27 mouse cellular contexts compared by ENCODE assay signal in genomic region chr14:22003231-22003630, GRCm38 (mm10). TPM values are rescaled to one million over a fixed set of nuclear protein-coding genes. Genes with fewer than 3 reads are reported as not detected.
"Had no signal": no experiment of that assay in that cellular context is flagged by ENCODE, and none has a peak within 500 bp of the region (broad histone marks: within the 10 kb centered on the region; RNA-seq: fewer than 3 reads in every experiment).

No protein-coding gene starts in this region.

- H3K27me3 ChIP-seq: heart, embryonic 15.5 days had no signal

- H3K4me1 ChIP-seq: heart, embryonic 13.5 days; heart, embryonic 15.5 days; kidney, embryonic 15.5 days; limb, embryonic 13.5 days; limb, embryonic 15.5 days had no signal

- ATAC-seq: hindbrain, embryonic 16.5 days; inflammation-experienced regulatory T-cells, adult 6 months had no signal

- H3K4me3 ChIP-seq: gastrocnemius, adult 2 months; heart, adult 2 months; heart, embryonic 13.5 days; heart, embryonic 15.5 days; hindbrain, embryonic 10.5 days; hindbrain, embryonic 12.5 days; kidney, embryonic 15.5 days; limb, embryonic 13.5 days; limb, embryonic 15.5 days had no signal

- H3K4me2 ChIP-seq: heart, embryonic 11.5 days; heart, embryonic 13.5 days; heart, embryonic 15.5 days; hindbrain, embryonic 12.5 days; hindbrain, embryonic 14.5 days; kidney, embryonic 15.5 days; limb, embryonic 13.5 days; limb, embryonic 15.5 days; liver, embryonic 11.5 days had no signal

- DNase-seq: gastrocnemius, adult 2 months; gastrocnemius, postnatal 10 days; gastrocnemius, postnatal 25 days; heart, adult 2 months; heart, postnatal 14 days; heart, postnatal 4 days; kidney, adult 11 months; kidney, adult 2 months; kidney, adult 9 months; kidney, postnatal 14 days; kidney, postnatal 36 days; layer of hippocampus, adult 9-11 months; layer of hippocampus, postnatal 36 days; left cerebral cortex, postnatal 4 days had no signal

- H3K27ac ChIP-seq: gastrocnemius, adult 2 months; heart, adult 2 months; heart, embryonic 13.5 days; heart, embryonic 15.5 days; hindbrain, embryonic 10.5 days; hindbrain, embryonic 12.5 days; hindbrain, embryonic 14.5 days; kidney, embryonic 15.5 days; kidney, postnatal 0 days; limb, embryonic 13.5 days; limb, embryonic 15.5 days had no signal

- H3K36me3 ChIP-seq: heart, embryonic 13.5 days; heart, embryonic 15.5 days; hindbrain, embryonic 10.5 days; hindbrain, embryonic 12.5 days; kidney, embryonic 15.5 days; limb, embryonic 13.5 days; limb, embryonic 15.5 days had no signal

- H3K9me3 ChIP-seq: heart, embryonic 13.5 days; heart, embryonic 15.5 days; hindbrain, embryonic 10.5 days; hindbrain, embryonic 12.5 days; kidney, embryonic 15.5 days; limb, embryonic 13.5 days; limb, embryonic 15.5 days had no signal

- H3K9ac ChIP-seq: heart, embryonic 13.5 days; heart, embryonic 15.5 days; hindbrain, embryonic 12.5 days; hindbrain, embryonic 14.5 days; kidney, embryonic 15.5 days; limb, embryonic 13.5 days; limb, embryonic 15.5 days had no signal

RNA-seq across cellular contexts. Expression of gene Zfp503, which starts 13.8 kb away (rescaled TPM):
- polyA plus RNA-seq: inflammation-experienced regulatory T-cells, adult 6 months had no signal

RNA-seq across cellular contexts. Expression of gene Lrmda, which starts 16.3 kb away (rescaled TPM):
- polyA plus RNA-seq: inflammation-experienced regulatory T-cells, adult 6 months had no signal
